Mouse (Mus musculus): ENCODE data around the gene Gm49387.

- TF ChIP-seq CTCF (IDR thresholded peaks at IDR 0.05; ENCODE audit: low read depth) = no peak
- no peak for TF ChIP-seq EP300 (IDR thresholded peaks at IDR 0.05; ENCODE audit: low read depth)
These were observed 43.2 kb downstream of the Gm49387 start for GRCm38 (mm10) chr14:31597446-31597845.

Measured in heart, postnatal 0 days (tissue).